Mouse (Mus musculus): ENCODE measurements around the gene Zfp866.
A peak's percentile ranks its signal among the peaks of the same experiment; 100 is the strongest.

Gene Zfp866

GRCm38 (mm10) chr8:69796721-69797345, 5.9 kb upstream of the Zfp866 start:
- DNase-seq = no peak

- DNase-seq = no peak
Measured at GRCm38 (mm10) chr8:69794901-69795300, 3.9 kb upstream of the Zfp866 start.

GRCm38 (mm10) chr8:69794096-69794495, 3.1 kb upstream of the Zfp866 start:
- DNase-seq = no peak

- DNase-seq = no peak
Measured at GRCm38 (mm10) chr8:69793666-69794065, 2.7 kb upstream of the Zfp866 start.

- peak in 1 of 2 experiments; percentile 37 for DNase-seq
Measured at GRCm38 (mm10) chr8:69791415-69792068, 564 bp upstream of the Zfp866 start.

- no peak for DNase-seq
Measured at GRCm38 (mm10) chr8:69790364-69790763, 614 bp downstream of the Zfp866 start.

- DNase-seq = no peak
Measured at GRCm38 (mm10) chr8:69789731-69790130, 1.2 kb downstream of the Zfp866 start.

GRCm38 (mm10) chr8:69789105-69789504, 1.9 kb downstream of the Zfp866 start:
- DNase-seq = no peak

- DNase-seq = no peak
Measured at GRCm38 (mm10) chr8:69777111-69777510, 13.9 kb downstream of the Zfp866 start.

- DNase-seq = no peak
Measured at GRCm38 (mm10) chr8:69775149-69775534, 15.8 kb downstream of the Zfp866 start.

GRCm38 (mm10) chr8:69774503-69775148, 16.4 kb downstream of the Zfp866 start, which contains the start of gene Gm20422:
Gm20422 (minus strand) TSS chr8:69774886.
- peak; percentile 91 to 94 for DNase-seq

- no peak for DNase-seq
Measured at GRCm38 (mm10) chr8:69772106-69772505, 18.9 kb downstream of the Zfp866 start.

GRCm38 (mm10) chr8:69771221-69771620, 19.8 kb downstream of the Zfp866 start:
- no peak for DNase-seq

- no peak for DNase-seq
Measured at GRCm38 (mm10) chr8:69761814-69762445, 29.0 kb downstream of the Zfp866 start.

GRCm38 (mm10) chr8:69758316-69758715, 32.7 kb downstream of the Zfp866 start:
- no peak for DNase-seq

- DNase-seq = no peak
Measured at GRCm38 (mm10) chr8:69752437-69752836, 38.5 kb downstream of the Zfp866 start.

GRCm38 (mm10) chr8:69749544-69750454, 41.2 kb downstream of the Zfp866 start, which contains the start of gene Zfp963:
Zfp963 (minus strand) TSS chr8:69749970.
- DNase-seq = peak; percentile 97

- no peak for DNase-seq
Measured at GRCm38 (mm10) chr8:69741231-69741630, 49.7 kb downstream of the Zfp866 start.

GRCm38 (mm10) chr8:69740763-69741162, 50.2 kb downstream of the Zfp866 start:
- DNase-seq = no peak

- DNase-seq = no peak
Measured at GRCm38 (mm10) chr8:69735495-69735894, 55.5 kb downstream of the Zfp866 start.

GRCm38 (mm10) chr8:69717232-69717580, 73.8 kb downstream of the Zfp866 start:
- DNase-seq = no peak

Measured in lung, postnatal 4 days (tissue).